Mouse (Mus musculus) forebrain, embryonic 11.5 days (tissue): Measurements from ENCODE around the gene Mybpc2. TPM values are rescaled to one million over a fixed set of nuclear protein-coding genes. Genes with fewer than 3 reads are reported as not detected.

Experiments
- ATAC-seq: fragments of 200-750 bp; cut with Nextera tagmentation; replicated peaks from 2 replicates; pipeline ENCODE4 v1.8.0; 2017; ENCODE audit warnings: moderate TSS enrichment; ENCODE audit not compliant: low FRiP score
- DNase-seq: peaks from one replicate; pipeline ENCODE4 v3.0.0-alpha.2; 2017; ENCODE audit warnings: low spot score
- H3K27ac ChIP-seq: fragments of 300-500 bp; sonication (generic); 2 replicates; pipeline ENCODE4 v1.5.1; 2014; ENCODE audit warnings: low read depth, low read length
- H3K27me3 ChIP-seq: fragments of 300-500 bp; sonication (generic); 2 replicates; pipeline ENCODE4 v1.6.1; 2014; ENCODE audit warnings: mild to moderate bottlenecking, low read length, mixed read lengths; ENCODE audit not compliant: control insufficient read depth, insufficient read depth
- H3K36me3 ChIP-seq: fragments of 300-500 bp; sonication (generic); 2 replicates; pipeline ENCODE4 v1.6.1; 2014; ENCODE audit warnings: mild to moderate bottlenecking, low read length, moderate library complexity, mixed read lengths; ENCODE audit not compliant: control insufficient read depth, insufficient read depth
- H3K4me1 ChIP-seq: fragments of 300-500 bp; sonication (generic); replicated peaks from 2 replicates; pipeline ENCODE4 v1.6.1; 2014; ENCODE audit warnings: low read length, mixed read lengths; ENCODE audit not compliant: control insufficient read depth, insufficient read depth
- H3K4me2 ChIP-seq: fragments of 300-500 bp; sonication (generic); 2 replicates; pipeline ENCODE4 v1.6.1; 2014; ENCODE audit warnings: low read depth, mild to moderate bottlenecking, low read length, moderate library complexity, mixed read lengths; ENCODE audit not compliant: severe bottlenecking
- H3K4me3 ChIP-seq: fragments of 300-500 bp; sonication (generic); 2 replicates; pipeline ENCODE4 v1.5.1; 2014; ENCODE audit warnings: low read depth, low read length
- H3K9ac ChIP-seq: fragments of 300-500 bp; sonication (generic); 2 replicates; pipeline ENCODE4 v1.6.1; 2014; ENCODE audit warnings: low read length
- H3K9me3 ChIP-seq: fragments of 300-500 bp; sonication (generic); 2 replicates; pipeline ENCODE4 v1.6.1; 2016; ENCODE audit warnings: low read length, mixed read lengths; ENCODE audit not compliant: control insufficient read depth
- WGBS: fragments of 180-500 bp; shearing (Covaris S2); extraction: QIAGEN DNeasy Blood & Tissue Kit; methylation state at CpG from one replicate; pipeline ENCODE4 v1.1.7; 2014; 5-methylcytosine and 5-hydroxymethylcytosine counted together
- polyA plus RNA-seq: library from polyadenylated mRNA; unstranded; fragments of >200 nt; fragmentation: Nextera tagmentation; extraction: Ambion mirVana; gene quantifications from 2 replicates; pipeline ENCODE4 v1.2.1, GENCODE M21; 2014

Gene Mybpc2
- polyA plus RNA-seq, 1 experiment from 2014 or later = not detected

GRCm38 (mm10) chr7:44531946-44532732 is 7.7 kb upstream of the Mybpc2 start, which contains the start of gene Spib:
Gene Spib (minus strand): TSS chr7:44532071.
- DNase-seq = no peak
- Histone ChIP-seq H3K36me3 (peaks cover 10% of the 10 kb centered on the region), H3K9ac (no peak within 1 kb of the TSS), H3K4me2 (no peak within 1 kb of the TSS), H3K27ac (no peak within 1 kb of the TSS), H3K4me1 (0 out of 2 replicates have a peak, but pooled peaks cover 3% of the 10 kb centered on the region), H3K4me3 (no peak within 1 kb of the TSS), H3K27me3 (no peaks in the 10 kb centered on the region), H3K9me3 (no peaks in the 10 kb centered on the region)
- 82% methylated on average over 4 of the region's 4 CpGs for WGBS
- ATAC-seq = no peak

- Histone ChIP-seq H3K27me3 (no peaks in the 10 kb centered on the region), H3K27ac (no peak overlapping the region), H3K9me3 (no peaks in the 10 kb centered on the region), H3K9ac (no peak overlapping the region), H3K36me3 (peaks cover 10% of the 10 kb centered on the region), H3K4me1 (0 out of 2 replicates have a peak, but pooled peaks cover 3% of the 10 kb centered on the region), H3K4me2 (no peak overlapping the region), H3K4me3 (no peak overlapping the region)
- ATAC-seq (no peak), DNase-seq (no peak)
- WGBS = 54% methylated on average over 5 of the region's 5 CpGs
These were observed 6.8 kb upstream of the Mybpc2 start for GRCm38 (mm10) chr7:44531207-44531606.

- ATAC-seq = no peak
- no peaks in the 10 kb centered on the region for H3K9me3 ChIP-seq
- WGBS = 78% methylated on average over 3 of the region's 3 CpGs
These were observed 6.1 kb upstream of the Mybpc2 start for GRCm38 (mm10) chr7:44530507-44530906.

GRCm38 (mm10) chr7:44529518-44529917 is 5.1 kb upstream of the Mybpc2 start:
- peaks cover 3% of the 10 kb centered on the region; the same call in 1 of the 2 replicates for H3K27me3 ChIP-seq
- 70% methylated on average over 5 of the region's 5 CpGs for WGBS

More at GRCm38 (mm10) chr7:44530507-44530906, 6.1 kb upstream of the Mybpc2 start:
- Histone ChIP-seq H3K4me2 (no peak overlapping the region), H3K4me1 (0 out of 2 replicates have a peak, but pooled peaks cover 3% of the 10 kb centered on the region), H3K9ac (no peak overlapping the region), H3K4me3 (no peak overlapping the region), H3K27ac (no peak overlapping the region), H3K27me3 (0 out of 2 replicates have a peak, but pooled peaks cover 1% of the 10 kb centered on the region), H3K36me3 (peaks cover 10% of the 10 kb centered on the region)
- DNase-seq = no peak

GRCm38 (mm10) chr7:44527483-44528398 is 3.3 kb upstream of the Mybpc2 start:
- no peaks in the 10 kb centered on the region for H3K36me3 ChIP-seq
- 0 out of 2 replicates have a peak, but pooled peaks cover 5% of the 10 kb centered on the region for H3K4me1 ChIP-seq
- peak overlapping the region; percentile 27 for H3K4me3 ChIP-seq
- H3K27me3 ChIP-seq = peaks cover 4% of the 10 kb centered on the region; the same call in 1 of the 2 replicates
- DNase-seq = peak; percentile 88
- H3K9me3 ChIP-seq = no peaks in the 10 kb centered on the region
- H3K4me2 ChIP-seq = peak overlapping the region; percentile 66
- no peak; the same call in 1 of the 2 replicates for ATAC-seq
- H3K27ac ChIP-seq = no peak overlapping the region
- peak overlapping the region; percentile 39; the same call in 1 of the 2 replicates for H3K9ac ChIP-seq
- WGBS = 6% methylated on average over 40 of the region's 40 CpGs

More at GRCm38 (mm10) chr7:44529518-44529917, 5.1 kb upstream of the Mybpc2 start:
- Histone ChIP-seq H3K9ac (no peak overlapping the region), H3K4me1 (0 out of 2 replicates have a peak, but pooled peaks cover 5% of the 10 kb centered on the region), H3K4me3 (no peak overlapping the region), H3K27ac (no peak overlapping the region), H3K4me2 (no peak overlapping the region), H3K9me3 (no peaks in the 10 kb centered on the region), H3K36me3 (peaks cover 10% of the 10 kb centered on the region)
- ATAC-seq (no peak), DNase-seq (no peak)

GRCm38 (mm10) chr7:44526414-44527154 is 2.1 kb upstream of the Mybpc2 start:
- Histone ChIP-seq H3K4me3 (no peak overlapping the region), H3K4me1 (0 out of 2 replicates have a peak, but pooled peaks cover 5% of the 10 kb centered on the region), H3K9me3 (no peaks in the 10 kb centered on the region), H3K27me3 (peaks cover 7% of the 10 kb centered on the region; the same call in 1 of the 2 replicates), H3K9ac (no peak overlapping the region), H3K27ac (no peak overlapping the region), H3K36me3 (no peaks in the 10 kb centered on the region), H3K4me2 (no peak overlapping the region)
- DNase-seq (no peak), ATAC-seq (no peak)
- 89% methylated on average over 14 of the region's 14 CpGs for WGBS

- ATAC-seq = no peak
- no peak for DNase-seq
- 15% methylated on average over 22 of the region's 22 CpGs for WGBS
- Histone ChIP-seq H3K4me1 (0 out of 2 replicates have a peak, but pooled peaks cover 8% of the 10 kb centered on the region), H3K27ac (no peak overlapping the region), H3K4me3 (no peak overlapping the region), H3K4me2 (0 out of 2 replicates have a peak overlapping the region, but pooled peaks have one; percentile 21), H3K9me3 (no peaks in the 10 kb centered on the region), H3K9ac (peak overlapping the region; percentile 32; the same call in 1 of the 2 replicates), H3K27me3 (peaks cover 7% of the 10 kb centered on the region; the same call in 1 of the 2 replicates), H3K36me3 (no peaks in the 10 kb centered on the region)
These were observed 823 bp upstream of the Mybpc2 start for GRCm38 (mm10) chr7:44525126-44525832.
